Mouse (Mus musculus) c-Kit-positive CD71-positive TER-119-positive erythroid progenitor cells, embryonic 14.5 days (primary cell): ENCODE data around the gene Tbck.

Experiments
- DNase-seq: peaks from one replicate; pipeline ENCODE4 v3.0.0-alpha.2; 2013; ENCODE audit warnings: low spot score

Tbck gene

GRCm38 (mm10) chr3:132683447-132684230, at the start of gene Tbck:
Gene Tbck (plus strand): TSS chr3:132684144.
- peak; percentile 85 for DNase-seq

- no peak for DNase-seq
Measured at GRCm38 (mm10) chr3:132637080-132637479, 46.9 kb upstream of the Tbck start.

- DNase-seq, result no peak
Measured at GRCm38 (mm10) chr3:132644071-132644470, 39.9 kb upstream of the Tbck start.

GRCm38 (mm10) chr3:132646814-132647213, 37.1 kb upstream of the Tbck start:
- no peak for DNase-seq

GRCm38 (mm10) chr3:132649368-132649767, 34.6 kb upstream of the Tbck start:
- DNase-seq, result no peak

GRCm38 (mm10) chr3:132650191-132650590, 33.8 kb upstream of the Tbck start:
- no peak for DNase-seq

- no peak for DNase-seq
Measured at GRCm38 (mm10) chr3:132651776-132652175, 32.2 kb upstream of the Tbck start.

- DNase-seq, result no peak
Measured at GRCm38 (mm10) chr3:132653959-132654358, 30.0 kb upstream of the Tbck start.

GRCm38 (mm10) chr3:132655955-132656354, 28.0 kb upstream of the Tbck start:
- no peak for DNase-seq

GRCm38 (mm10) chr3:132677494-132677893, 6.5 kb upstream of the Tbck start:
- DNase-seq, result no peak

GRCm38 (mm10) chr3:132684231-132684928, 436 bp downstream of the Tbck start, which contains the start of gene Aimp1:
Gene Aimp1 (minus strand): TSS chr3:132684370.
- peak; percentile 17 for DNase-seq

- peak; percentile 27 for DNase-seq
Measured at GRCm38 (mm10) chr3:132701368-132701767, 17.4 kb downstream of the Tbck start.

GRCm38 (mm10) chr3:132704216-132704615, 20.3 kb downstream of the Tbck start:
- DNase-seq, result no peak

- DNase-seq, result no peak
Measured at GRCm38 (mm10) chr3:132706977-132707376, 23.0 kb downstream of the Tbck start.

- no peak for DNase-seq
Measured at GRCm38 (mm10) chr3:132713913-132714312, 30.0 kb downstream of the Tbck start.

- no peak for DNase-seq
Measured at GRCm38 (mm10) chr3:132717316-132717715, 33.4 kb downstream of the Tbck start.

- DNase-seq, result no peak
Measured at GRCm38 (mm10) chr3:132724326-132724725, 40.4 kb downstream of the Tbck start.

GRCm38 (mm10) chr3:132744287-132745146, 60.6 kb downstream of the Tbck start:
- DNase-seq, result no peak

- DNase-seq, result peak; percentile 40
Measured at GRCm38 (mm10) chr3:132747036-132747435, 63.1 kb downstream of the Tbck start.

- DNase-seq, result no peak
Measured at GRCm38 (mm10) chr3:132747766-132748165, 63.8 kb downstream of the Tbck start.

- DNase-seq, result no peak
Measured at GRCm38 (mm10) chr3:132748750-132749149, 64.8 kb downstream of the Tbck start.

GRCm38 (mm10) chr3:132752772-132753171, 68.8 kb downstream of the Tbck start:
- DNase-seq, result no peak
